Mouse (Mus musculus): ENCODE data around the gene Filip1l. TPM values are rescaled to one million over a fixed set of nuclear protein-coding genes. Genes with fewer than 3 reads are reported as not detected.

The Filip1l gene
- polyA plus RNA-seq (2014; fragmentation: Nextera tagmentation; extraction: Ambion mirVana): 2.8 and 3.4 TPM in 2 replicates

DNA sequence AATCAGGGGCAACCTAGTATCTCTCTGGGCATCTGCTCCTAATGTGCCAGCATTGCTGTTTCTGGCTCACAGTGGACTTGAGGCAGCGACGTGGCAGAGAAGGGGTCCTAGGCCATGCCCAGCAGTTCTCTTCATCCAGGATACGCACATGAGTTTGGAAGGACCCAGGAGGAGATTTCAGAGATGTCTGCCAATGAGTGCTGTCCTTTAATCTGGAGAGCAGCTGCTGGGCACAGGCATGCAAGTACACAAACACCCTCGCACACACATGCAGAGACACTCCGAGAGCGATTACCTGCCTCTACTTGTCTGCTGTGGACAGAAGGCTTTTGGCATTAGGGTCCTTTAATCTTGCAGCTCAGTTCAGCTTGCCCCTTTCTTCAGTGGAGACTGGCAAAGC lies at the start of gene Filip1l:
Gene Filip1l, plus strand, starts transcription at position 343 of the 400 bp plus-strand sequence.
- no peak within 1 kb of the TSS for H3K4me3 ChIP-seq (replicated peaks; ENCODE audit: low read length)
- no peaks in the 10 kb centered on the region for H3K27me3 ChIP-seq (ENCODE audit: control insufficient read depth, insufficient read depth, low read length)
- H3K9me3 ChIP-seq (ENCODE audit: control insufficient read depth, low read length): no peaks in the 10 kb centered on the region
- DNase-seq (ENCODE audit: low spot score) (no peak), ATAC-seq (ENCODE audit: low FRiP score) (no peak)
- no peaks in the 10 kb centered on the region for H3K4me1 ChIP-seq (replicated peaks; ENCODE audit: control insufficient read depth, insufficient read depth, low read length)
- H3K9ac ChIP-seq: no peak within 1 kb of the TSS
- H3K36me3 ChIP-seq (replicated peaks; ENCODE audit: control insufficient read depth, insufficient read depth): no peaks in the 10 kb centered on the region
- H3K27ac ChIP-seq: no peak within 1 kb of the TSS
- WGBS: 76% methylated on average over 6 of the region's 6 CpGs
- no peak within 1 kb of the TSS for H3K4me2 ChIP-seq (replicated peaks)

DNA sequence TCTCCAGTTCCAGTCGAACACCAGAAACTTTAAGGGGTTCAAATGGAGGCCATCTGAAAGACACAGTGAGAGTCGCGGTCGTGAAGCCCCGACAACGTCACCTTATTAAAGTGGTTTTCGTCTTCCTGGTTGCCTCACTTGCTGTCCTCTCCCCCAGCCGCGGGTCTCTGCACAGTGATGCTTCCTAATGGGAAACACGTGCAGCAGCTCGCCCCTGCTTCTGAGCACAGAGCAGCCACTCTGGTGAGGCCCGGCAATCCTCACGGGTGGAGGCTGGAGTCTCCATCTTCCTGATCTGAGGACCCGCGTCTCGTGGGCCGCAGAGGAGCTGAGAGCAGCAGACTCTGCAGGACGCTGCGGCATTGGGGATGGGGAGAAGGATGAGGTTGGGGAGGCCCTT lies 49.2 kb upstream of the Filip1l start:
- Histone ChIP-seq H3K4me1 (replicated peaks; ENCODE audit: control insufficient read depth, insufficient read depth, low read length) (no peaks in the 10 kb centered on the region), H3K36me3 (replicated peaks; ENCODE audit: control insufficient read depth, insufficient read depth) (no peaks in the 10 kb centered on the region), H3K27ac (no peak overlapping the region), H3K4me3 (replicated peaks; ENCODE audit: low read length) (no peak overlapping the region), H3K27me3 (ENCODE audit: control insufficient read depth, insufficient read depth, low read length) (no peaks in the 10 kb centered on the region), H3K4me2 (replicated peaks) (no peak overlapping the region), H3K9ac (no peak overlapping the region), H3K9me3 (ENCODE audit: control insufficient read depth, low read length) (no peaks in the 10 kb centered on the region)
- WGBS: 72% methylated on average over 19 of the region's 19 CpGs
- ATAC-seq (ENCODE audit: low FRiP score) (no peak), DNase-seq (ENCODE audit: low spot score) (no peak)

DNA sequence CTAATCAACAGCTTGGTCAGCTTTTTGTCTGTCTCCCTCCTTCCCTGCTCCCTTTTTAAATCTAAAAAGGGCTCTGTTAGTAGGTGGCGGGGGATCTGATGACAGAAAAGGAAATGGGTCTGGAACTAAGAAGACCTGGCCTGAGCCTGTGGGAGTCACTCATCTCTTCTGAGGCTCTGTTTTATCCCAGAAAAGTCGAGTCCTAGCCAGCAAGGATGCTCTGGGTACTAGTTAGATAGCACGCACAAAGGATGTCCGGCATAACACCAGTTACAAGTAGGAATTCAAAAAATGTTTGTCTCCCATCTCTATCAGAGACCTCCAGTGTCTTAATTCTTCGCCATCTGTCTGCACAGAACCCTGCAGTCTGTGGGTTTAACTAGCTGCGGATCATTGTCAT lies 47.4 kb upstream of the Filip1l start:
- no peak for ATAC-seq (ENCODE audit: low FRiP score)
- Histone ChIP-seq H3K27me3 (ENCODE audit: control insufficient read depth, insufficient read depth, low read length) (no peaks in the 10 kb centered on the region), H3K4me2 (replicated peaks) (no peak overlapping the region), H3K36me3 (replicated peaks; ENCODE audit: control insufficient read depth, insufficient read depth) (no peaks in the 10 kb centered on the region), H3K27ac (no peak overlapping the region), H3K9me3 (ENCODE audit: control insufficient read depth, low read length) (no peaks in the 10 kb centered on the region), H3K9ac (no peak overlapping the region), H3K4me1 (replicated peaks; ENCODE audit: control insufficient read depth, insufficient read depth, low read length) (no peaks in the 10 kb centered on the region), H3K4me3 (replicated peaks; ENCODE audit: low read length) (no peak overlapping the region)
- no peak for DNase-seq (ENCODE audit: low spot score)
- WGBS: 88% methylated on average over 6 of the region's 6 CpGs

DNA sequence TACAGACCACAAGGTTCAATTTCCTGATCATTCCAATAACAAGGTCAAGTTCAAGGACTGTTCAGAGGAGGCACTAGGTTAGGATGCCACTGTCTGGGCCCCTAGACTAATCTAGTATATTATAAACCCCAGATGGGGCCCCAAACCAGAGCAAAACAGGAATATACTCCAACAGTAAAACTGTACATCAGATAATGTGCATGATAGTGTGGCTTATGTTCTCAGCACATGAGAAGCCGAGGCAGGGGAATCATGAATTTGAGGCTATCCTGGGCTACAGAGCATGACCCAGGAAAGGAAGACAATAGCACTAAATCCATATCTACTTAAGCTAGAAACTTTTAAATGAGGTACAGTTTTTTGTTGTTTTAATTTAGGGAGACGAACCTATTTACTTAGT lies 40.8 kb upstream of the Filip1l start:
- WGBS: 91% methylated on average over 2 of the region's 2 CpGs
- no peaks in the 10 kb centered on the region for H3K4me1 ChIP-seq (replicated peaks; ENCODE audit: control insufficient read depth, insufficient read depth, low read length)
- ATAC-seq (ENCODE audit: low FRiP score) (no peak), DNase-seq (ENCODE audit: low spot score) (no peak)
- H3K27ac ChIP-seq: no peak overlapping the region
- H3K9ac ChIP-seq: no peak overlapping the region
- no peaks in the 10 kb centered on the region for H3K36me3 ChIP-seq (replicated peaks; ENCODE audit: control insufficient read depth, insufficient read depth)
- H3K27me3 ChIP-seq (ENCODE audit: control insufficient read depth, insufficient read depth, low read length): no peaks in the 10 kb centered on the region
- no peak overlapping the region for H3K4me2 ChIP-seq (replicated peaks)
- no peaks in the 10 kb centered on the region for H3K9me3 ChIP-seq (ENCODE audit: control insufficient read depth, low read length)
- no peak overlapping the region for H3K4me3 ChIP-seq (replicated peaks; ENCODE audit: low read length)

DNA sequence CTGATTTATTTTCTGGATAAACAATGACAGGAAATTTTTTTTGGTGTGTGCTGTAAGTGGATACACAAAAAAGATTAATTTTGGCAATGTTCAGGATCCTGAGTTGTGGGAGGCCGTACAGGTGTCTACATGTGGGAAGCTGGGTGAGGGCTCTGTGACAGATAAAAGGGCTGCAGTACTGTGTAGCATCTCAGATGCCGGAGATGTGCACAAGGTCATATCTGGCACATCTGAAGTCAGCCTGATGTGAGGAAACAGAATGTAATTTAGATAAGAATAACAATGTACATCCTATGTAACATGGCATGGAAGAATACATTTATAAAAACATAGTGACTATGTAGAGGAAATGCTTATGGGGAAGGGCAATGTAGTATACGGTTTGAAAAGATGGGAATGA lies 39.4 kb upstream of the Filip1l start:
- no peak for ATAC-seq (ENCODE audit: low FRiP score)
- H3K27me3 ChIP-seq (ENCODE audit: control insufficient read depth, insufficient read depth, low read length): no peaks in the 10 kb centered on the region
- DNase-seq (ENCODE audit: low spot score): no peak
- H3K9ac ChIP-seq: no peak overlapping the region
- no peak overlapping the region for H3K27ac ChIP-seq
- no peak overlapping the region for H3K4me3 ChIP-seq (replicated peaks; ENCODE audit: low read length)
- no peak overlapping the region for H3K4me2 ChIP-seq (replicated peaks)
- no peaks in the 10 kb centered on the region for H3K36me3 ChIP-seq (replicated peaks; ENCODE audit: control insufficient read depth, insufficient read depth)
- H3K4me1 ChIP-seq (replicated peaks; ENCODE audit: control insufficient read depth, insufficient read depth, low read length): no peaks in the 10 kb centered on the region
- H3K9me3 ChIP-seq (ENCODE audit: control insufficient read depth, low read length): no peaks in the 10 kb centered on the region
- 86% methylated on average over 3 of the region's 3 CpGs for WGBS

DNA sequence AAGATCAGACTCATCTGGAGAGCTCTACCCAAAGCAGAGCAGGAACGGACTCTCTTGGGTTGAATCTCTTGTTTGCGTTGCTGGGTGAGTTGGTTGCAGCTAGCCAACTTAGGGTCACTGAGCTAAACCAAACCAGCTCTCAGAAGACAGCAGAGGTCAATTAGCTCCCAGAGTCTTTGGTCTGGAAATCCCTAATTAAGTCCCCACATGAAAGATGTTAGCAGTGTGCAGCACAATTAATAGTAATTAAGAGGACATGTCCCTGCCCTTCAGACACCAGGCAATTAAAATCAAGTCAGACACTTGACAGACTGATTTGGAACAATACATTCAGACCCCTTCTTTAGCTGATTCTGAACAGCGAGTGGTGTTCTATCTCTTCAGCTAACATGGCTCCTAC lies 38.7 kb upstream of the Filip1l start:
- Histone ChIP-seq H3K4me3 (replicated peaks; ENCODE audit: low read length) (no peak overlapping the region), H3K4me1 (replicated peaks; ENCODE audit: control insufficient read depth, insufficient read depth, low read length) (no peaks in the 10 kb centered on the region), H3K27me3 (ENCODE audit: control insufficient read depth, insufficient read depth, low read length) (no peaks in the 10 kb centered on the region), H3K27ac (no peak overlapping the region), H3K9me3 (ENCODE audit: control insufficient read depth, low read length) (no peaks in the 10 kb centered on the region), H3K36me3 (replicated peaks; ENCODE audit: control insufficient read depth, insufficient read depth) (no peaks in the 10 kb centered on the region), H3K9ac (no peak overlapping the region), H3K4me2 (replicated peaks) (no peak overlapping the region)
- WGBS: 79% methylated on average over 3 of the region's 3 CpGs
- no peak for ATAC-seq (ENCODE audit: low FRiP score)
- no peak for DNase-seq (ENCODE audit: low spot score)

DNA sequence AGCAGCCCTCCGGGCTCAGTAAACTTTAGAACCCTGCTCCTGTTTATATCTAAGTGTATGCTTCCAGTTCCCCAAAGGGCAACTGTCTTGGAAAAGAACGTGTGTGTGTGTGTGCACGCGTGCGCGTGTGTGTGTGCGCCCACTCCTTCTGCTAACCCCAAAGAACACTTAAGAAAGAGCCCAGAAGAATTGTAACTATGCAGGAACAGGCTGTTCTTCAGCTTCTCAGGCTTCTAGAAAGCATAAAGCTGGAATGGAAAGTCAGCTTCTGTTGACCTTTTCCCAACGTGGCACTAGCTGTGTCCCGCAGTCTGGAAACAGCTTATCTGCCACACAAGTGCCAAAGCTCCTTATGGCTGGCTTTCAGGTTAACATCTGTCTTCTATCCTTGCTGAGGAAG lies 37.9 kb upstream of the Filip1l start:
- 93% methylated on average over 9 of the region's 9 CpGs for WGBS
- ATAC-seq (ENCODE audit: low FRiP score): no peak

DNA sequence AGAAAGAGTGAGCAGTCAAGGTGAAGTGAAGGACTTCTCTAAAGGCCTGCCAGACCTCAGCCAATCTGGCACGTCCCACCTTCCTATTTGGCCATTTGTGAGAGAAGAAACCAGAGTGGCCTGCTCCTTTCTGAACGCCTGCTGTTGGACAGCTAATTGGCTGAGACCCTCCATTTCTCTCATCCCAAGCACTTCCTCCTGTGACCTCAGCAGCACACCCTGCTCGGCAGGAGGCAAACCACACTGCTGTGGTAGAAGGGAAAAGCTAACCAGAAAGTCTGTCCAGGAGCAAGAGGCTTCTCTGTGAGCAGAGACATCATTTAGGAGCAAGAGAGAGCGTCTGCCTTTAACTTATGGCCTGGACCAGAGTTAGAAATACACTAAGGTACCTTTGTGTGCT lies 35.8 kb upstream of the Filip1l start:
- Histone ChIP-seq H3K4me1 (replicated peaks; ENCODE audit: control insufficient read depth, insufficient read depth, low read length) (no peaks in the 10 kb centered on the region), H3K4me3 (replicated peaks; ENCODE audit: low read length) (no peak overlapping the region), H3K27me3 (ENCODE audit: control insufficient read depth, insufficient read depth, low read length) (no peaks in the 10 kb centered on the region), H3K9ac (no peak overlapping the region), H3K36me3 (replicated peaks; ENCODE audit: control insufficient read depth, insufficient read depth) (no peaks in the 10 kb centered on the region), H3K27ac (no peak overlapping the region), H3K4me2 (replicated peaks) (no peak overlapping the region), H3K9me3 (ENCODE audit: control insufficient read depth, low read length) (no peaks in the 10 kb centered on the region)
- ATAC-seq (ENCODE audit: low FRiP score): no peak
- WGBS: 77% methylated on average over 4 of the region's 4 CpGs
- DNase-seq (ENCODE audit: low spot score): no peak

More for the DNA sequence above, 37.9 kb upstream of the Filip1l start:
- Histone ChIP-seq H3K4me3 (replicated peaks; ENCODE audit: low read length) (no peak overlapping the region), H3K27ac (no peak overlapping the region), H3K9me3 (ENCODE audit: control insufficient read depth, low read length) (no peaks in the 10 kb centered on the region), H3K4me2 (replicated peaks) (no peak overlapping the region), H3K4me1 (replicated peaks; ENCODE audit: control insufficient read depth, insufficient read depth, low read length) (no peaks in the 10 kb centered on the region), H3K27me3 (ENCODE audit: control insufficient read depth, insufficient read depth, low read length) (no peaks in the 10 kb centered on the region), H3K9ac (no peak overlapping the region), H3K36me3 (replicated peaks; ENCODE audit: control insufficient read depth, insufficient read depth) (no peaks in the 10 kb centered on the region)
- DNase-seq (ENCODE audit: low spot score): no peak

DNA sequence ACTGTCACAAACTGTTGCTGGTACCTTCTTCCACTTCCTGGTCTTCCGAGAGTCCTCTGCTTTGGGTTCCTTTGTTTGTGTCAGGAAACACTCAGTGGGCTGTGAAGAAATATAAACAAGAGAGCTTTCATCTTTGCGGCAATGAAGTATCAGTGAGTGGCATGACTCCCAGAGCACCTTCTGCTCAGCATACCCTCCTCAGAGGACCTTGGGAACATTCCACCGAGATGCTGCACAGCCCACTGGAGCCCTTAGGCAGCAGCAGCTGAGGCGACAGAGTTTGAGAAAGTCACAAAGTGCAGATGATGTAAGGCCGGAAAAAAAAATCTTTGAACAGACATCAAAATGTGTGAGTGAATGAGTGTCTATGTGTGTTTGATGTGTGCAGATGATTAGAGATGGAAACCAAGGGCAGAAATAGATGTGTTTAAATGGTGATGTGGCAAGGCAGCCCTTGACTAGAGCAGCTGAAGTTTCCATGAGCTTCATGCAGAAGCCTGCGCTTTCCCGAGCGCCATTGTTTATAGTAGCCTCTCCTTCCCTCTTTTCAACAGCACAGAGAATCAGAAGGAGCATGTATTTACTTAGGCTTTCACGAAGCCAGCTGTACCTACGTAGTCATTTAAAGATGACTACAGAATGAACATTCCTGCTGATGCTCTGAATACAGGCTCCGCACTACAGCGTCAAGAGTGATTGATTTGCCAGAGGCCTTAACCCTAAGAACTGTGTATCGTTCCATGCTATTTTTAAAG lies 34.8 kb upstream of the Filip1l start:
- no peak overlapping the region for H3K4me3 ChIP-seq (replicated peaks; ENCODE audit: low read length)
- no peaks in the 10 kb centered on the region for H3K4me1 ChIP-seq (replicated peaks; ENCODE audit: control insufficient read depth, insufficient read depth, low read length)
- H3K27ac ChIP-seq: no peak overlapping the region
- no peak overlapping the region for H3K9ac ChIP-seq
- no peak for ATAC-seq (ENCODE audit: low FRiP score)
- WGBS: 56% methylated on average over 13 of the region's 13 CpGs
- H3K36me3 ChIP-seq (replicated peaks; ENCODE audit: control insufficient read depth, insufficient read depth): no peaks in the 10 kb centered on the region
- DNase-seq (ENCODE audit: low spot score): no peak
- no peaks in the 10 kb centered on the region for H3K27me3 ChIP-seq (ENCODE audit: control insufficient read depth, insufficient read depth, low read length)
- no peak overlapping the region for H3K4me2 ChIP-seq (replicated peaks)
- H3K9me3 ChIP-seq (ENCODE audit: control insufficient read depth, low read length): no peaks in the 10 kb centered on the region

DNA sequence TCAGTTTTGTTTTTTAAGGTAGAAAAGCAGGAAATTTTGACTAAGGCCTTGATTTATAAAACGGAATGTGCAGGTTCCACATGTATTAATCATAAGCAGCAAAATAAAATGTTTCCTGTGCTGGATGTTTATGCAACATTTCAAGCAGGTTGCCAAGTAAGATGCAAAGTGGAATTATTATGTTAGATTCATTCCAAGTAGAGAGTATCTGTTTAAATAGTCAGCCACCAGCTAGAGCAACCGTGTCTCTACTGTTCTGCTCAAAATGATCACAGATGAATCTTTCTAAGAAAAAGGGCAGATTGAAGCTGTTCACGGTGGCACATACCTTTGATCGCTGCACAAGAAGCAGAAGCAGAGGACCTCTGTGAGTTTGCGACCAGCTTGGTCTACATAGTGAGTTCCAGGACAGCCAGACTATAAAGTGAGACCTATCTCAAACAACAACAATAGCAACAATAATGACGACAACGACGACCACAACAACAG lies 34.2 kb upstream of the Filip1l start:
- H3K27ac ChIP-seq: no peak overlapping the region
- H3K4me2 ChIP-seq (replicated peaks): no peak overlapping the region
- no peaks in the 10 kb centered on the region for H3K36me3 ChIP-seq (replicated peaks; ENCODE audit: control insufficient read depth, insufficient read depth)
- no peaks in the 10 kb centered on the region for H3K27me3 ChIP-seq (ENCODE audit: control insufficient read depth, insufficient read depth, low read length)
- no peaks in the 10 kb centered on the region for H3K4me1 ChIP-seq (replicated peaks; ENCODE audit: control insufficient read depth, insufficient read depth, low read length)
- ATAC-seq (ENCODE audit: low FRiP score) (no peak), DNase-seq (ENCODE audit: low spot score) (no peak)
- WGBS: 87% methylated on average over 8 of the region's 8 CpGs
- H3K9me3 ChIP-seq (ENCODE audit: control insufficient read depth, low read length): no peaks in the 10 kb centered on the region
- no peak overlapping the region for H3K4me3 ChIP-seq (replicated peaks; ENCODE audit: low read length)
- no peak overlapping the region for H3K9ac ChIP-seq
